Mouse (Mus musculus) ovary, adult 18-20 months (tissue): Measurements from ENCODE around the gene Srl.
"Not testable (repeated sequence)": the region's sequence is repeated elsewhere in the genome, so short reads cannot be mapped to it uniquely, and the experiment has no call there.

Experiments used
- DNase-seq: peaks from one replicate; pipeline ENCODE4 v3.0.0; 2022; ENCODE audit warnings: low spot score, mixed read lengths

The Srl gene

GRCm38 (mm10) chr16:4541501-4542198, at the start of gene Srl:
Gene Srl (minus strand): TSS chr16:4541816.
- peak; percentile 100 for DNase-seq

- DNase-seq: no peak
Observed at GRCm38 (mm10) chr16:4590236-4590635, 48.6 kb upstream of the Srl start.

- DNase-seq: no peak
Observed at GRCm38 (mm10) chr16:4587516-4588210, 46.0 kb upstream of the Srl start.

- DNase-seq: peak; percentile 99
Observed at GRCm38 (mm10) chr16:4586531-4587123, 45.0 kb upstream of the Srl start.

GRCm38 (mm10) chr16:4585642-4586530, 44.3 kb upstream of the Srl start:
- no peak for DNase-seq

- DNase-seq: no peak
Observed at GRCm38 (mm10) chr16:4584438-4584837, 42.8 kb upstream of the Srl start.

GRCm38 (mm10) chr16:4583807-4584206, 42.2 kb upstream of the Srl start:
- no peak for DNase-seq

- DNase-seq: not testable (repeated sequence)
Observed at GRCm38 (mm10) chr16:4581179-4581578, 39.6 kb upstream of the Srl start.

GRCm38 (mm10) chr16:4578630-4579029, 37.0 kb upstream of the Srl start:
- no peak for DNase-seq

- no peak for DNase-seq
Observed at GRCm38 (mm10) chr16:4576873-4577272, 35.3 kb upstream of the Srl start.

GRCm38 (mm10) chr16:4576038-4576437, 34.4 kb upstream of the Srl start:
- no peak for DNase-seq

- DNase-seq: no peak
Observed at GRCm38 (mm10) chr16:4570737-4571136, 29.1 kb upstream of the Srl start.

GRCm38 (mm10) chr16:4567912-4568311, 26.3 kb upstream of the Srl start:
- peak; percentile 65 for DNase-seq

- DNase-seq: peak; percentile 54
Observed at GRCm38 (mm10) chr16:4560145-4560952, 18.7 kb upstream of the Srl start.

- peak; percentile 76 for DNase-seq
Observed at GRCm38 (mm10) chr16:4559715-4560144, 18.1 kb upstream of the Srl start, which contains the start of gene Tfap4. Gene Tfap4 (minus strand): TSS chr16:4559854.

GRCm38 (mm10) chr16:4558980-4559631, 17.5 kb upstream of the Srl start:
- peak; percentile 48 for DNase-seq

- DNase-seq: peak; percentile 86
Observed at GRCm38 (mm10) chr16:4558384-4558979, 16.9 kb upstream of the Srl start.

GRCm38 (mm10) chr16:4557949-4558348, 16.3 kb upstream of the Srl start:
- DNase-seq: peak; percentile 50

- no peak for DNase-seq
Observed at GRCm38 (mm10) chr16:4557085-4557484, 15.5 kb upstream of the Srl start.

- DNase-seq: no peak
Observed at GRCm38 (mm10) chr16:4555555-4555954, 13.9 kb upstream of the Srl start.
